Mouse (Mus musculus) intestine, embryonic 16.5 days (tissue): Measurements from ENCODE around the gene Hbb-bt. TPM values are rescaled to one million over a fixed set of nuclear protein-coding genes. Genes with fewer than 3 reads are reported as not detected.
"Not testable (repeated sequence)": the region's sequence is repeated elsewhere in the genome, so short reads cannot be mapped to it uniquely, and the experiment has no call there.

Source experiments
- ATAC-seq: fragments of 200-750 bp; cut with Nextera tagmentation; 2 replicates; pipeline ENCODE4 v1.8.0; 2017; ENCODE audit warnings: moderate TSS enrichment, moderate library complexity
- H3K27ac ChIP-seq: fragments of 300-500 bp; sonication (generic); 2 replicates; pipeline ENCODE4 v1.5.1; 2014; ENCODE audit warnings: mild to moderate bottlenecking, low read length
- H3K27me3 ChIP-seq: fragments of 300-500 bp; sonication (generic); replicated peaks from 2 replicates; pipeline ENCODE4 v1.6.1; 2014; ENCODE audit warnings: low read length, control low read depth, mixed read lengths; ENCODE audit not compliant: control insufficient read depth, insufficient read depth
- H3K36me3 ChIP-seq: fragments of 300-500 bp; sonication (generic); 2 replicates; pipeline ENCODE4 v1.6.1; 2014; ENCODE audit warnings: low read length, control low read depth; ENCODE audit not compliant: control insufficient read depth, insufficient read depth
- H3K4me1 ChIP-seq: fragments of 300-500 bp; sonication (generic); 2 replicates; pipeline ENCODE4 v1.6.1; 2014; ENCODE audit warnings: low read length, control low read depth, mixed read lengths; ENCODE audit not compliant: control insufficient read depth, insufficient read depth
- H3K4me2 ChIP-seq: fragments of 300-500 bp; sonication (generic); 2 replicates; pipeline ENCODE4 v1.6.1; 2014; ENCODE audit warnings: low read depth, low read length, control low read depth
- H3K4me3 ChIP-seq: fragments of 300-500 bp; sonication (generic); 2 replicates; pipeline ENCODE4 v1.5.1; 2014; ENCODE audit warnings: mild to moderate bottlenecking, low read length
- H3K9ac ChIP-seq: fragments of 300-500 bp; sonication (generic); 2 replicates; pipeline ENCODE4 v1.6.1; 2014; ENCODE audit warnings: low read depth, low read length
- H3K9me3 ChIP-seq: fragments of 300-500 bp; sonication (generic); 2 replicates; pipeline ENCODE4 v1.6.1; 2016; ENCODE audit warnings: low read length, control low read depth; ENCODE audit not compliant: control insufficient read depth
- WGBS: fragments of 180-500 bp; shearing (Covaris S2); extraction: QIAGEN DNeasy Blood & Tissue Kit; methylation state at CpG from one replicate; pipeline ENCODE4 v1.1.7; 2014; 5-methylcytosine and 5-hydroxymethylcytosine counted together
- polyA plus RNA-seq: library from polyadenylated mRNA; unstranded; fragments of >200 nt; fragmentation: Nextera tagmentation; extraction: Ambion mirVana; gene quantifications from 2 replicates; pipeline ENCODE4 v1.2.1, GENCODE M21; 2015

Hbb-bt gene
- polyA plus RNA-seq, 1 experiment from 2014 or later, result 2,476 TPM

- not testable (repeated sequence) for ATAC-seq, H3K4me1 ChIP-seq, H3K27me3 ChIP-seq, H3K4me2 ChIP-seq, H3K4me3 ChIP-seq, H3K9me3 ChIP-seq, H3K9ac ChIP-seq, H3K36me3 ChIP-seq, H3K27ac ChIP-seq
- 77% methylated on average over 2 of the region's 4 CpGs for WGBS
Observed at GRCm38 (mm10) chr7:103777652-103778051, 36.1 kb downstream of the Hbb-bt start.

- Histone ChIP-seq H3K4me2 (no peak within 1 kb of the TSS), H3K4me3 (no peak within 1 kb of the TSS), H3K36me3 (no peaks in the 10 kb centered on the region), H3K9ac (no peak within 1 kb of the TSS), H3K9me3 (no peaks in the 10 kb centered on the region), H3K4me1 (no peaks in the 10 kb centered on the region), H3K27ac (no peak within 1 kb of the TSS), H3K27me3 (no peaks in the 10 kb centered on the region)
- WGBS, result 82% methylated on average over 2 of the region's 2 CpGs
- ATAC-seq, result no peak
Observed at GRCm38 (mm10) chr7:103771494-103771893, 42.3 kb downstream of the Hbb-bt start, which contains the start of gene Olfr69. TSS of gene Olfr69 (minus strand) at chr7:103771594.

GRCm38 (mm10) chr7:103767687-103768086 is 46.1 kb downstream of the Hbb-bt start:
- not testable (repeated sequence) for H3K36me3 ChIP-seq, ATAC-seq, H3K4me1 ChIP-seq, H3K9ac ChIP-seq, H3K9me3 ChIP-seq, H3K27me3 ChIP-seq, H3K4me2 ChIP-seq, H3K4me3 ChIP-seq, H3K27ac ChIP-seq
- 93% methylated on average over 6 of the region's 6 CpGs for WGBS

Other genes starting within 250 kb of the Hbb-bt start
- not detected in 2 replicates for gene Olfr616, start 244.9 kb downstream of the Hbb-bt start, polyA plus RNA-seq
- gene Olfr617, start 240.9 kb downstream of the Hbb-bt start, polyA plus RNA-seq, result not detected in 2 replicates
- not detected in 2 replicates for gene Olfr618, start 223.9 kb downstream of the Hbb-bt start, polyA plus RNA-seq
- not detected in 2 replicates for gene Olfr619, start 213.4 kb downstream of the Hbb-bt start, polyA plus RNA-seq
- gene Olfr620, start 201.5 kb downstream of the Hbb-bt start, polyA plus RNA-seq, result not detected in 2 replicates
- not detected in 2 replicates for gene Olfr622, start 171.3 kb downstream of the Hbb-bt start, polyA plus RNA-seq
- gene Olfr623, start 150.3 kb downstream of the Hbb-bt start, polyA plus RNA-seq, result not detected in 2 replicates
- 0.04 and 0.06 TPM in 2 replicates for gene Olfr624, start 142.8 kb downstream of the Hbb-bt start, polyA plus RNA-seq
- not detected in 2 replicates for gene Olfr625-ps1, start 131.3 kb downstream of the Hbb-bt start, polyA plus RNA-seq
- gene Olfr243, start 99.3 kb downstream of the Hbb-bt start, polyA plus RNA-seq, result not detected in 2 replicates
- not detected in 2 replicates for gene Olfr628, start 83.6 kb downstream of the Hbb-bt start, polyA plus RNA-seq
- gene Olfr629, start 69.1 kb downstream of the Hbb-bt start, polyA plus RNA-seq, result not detected in 2 replicates
- gene Olfr630, start 56.7 kb downstream of the Hbb-bt start, polyA plus RNA-seq, result not detected in 2 replicates
- not detected in 2 replicates for gene Olfr69, start 42.4 kb downstream of the Hbb-bt start, polyA plus RNA-seq
- gene Olfr68, start 34.3 kb downstream of the Hbb-bt start, polyA plus RNA-seq, result not detected in 2 replicates
- not detected in 2 replicates for gene Olfr67, start 22.2 kb downstream of the Hbb-bt start, polyA plus RNA-seq
- 6,207 and 7,496 TPM in 2 replicates for gene Hbb-bs, start 14.1 kb upstream of the Hbb-bt start, polyA plus RNA-seq
- gene Hbb-bh2, start 26.5 kb upstream of the Hbb-bt start, polyA plus RNA-seq, result not detected in 2 replicates
- 0.64 and 1.2 TPM in 2 replicates for gene Hbb-bh1, start 29.2 kb upstream of the Hbb-bt start, polyA plus RNA-seq
- gene Hbb-y, start 39.2 kb upstream of the Hbb-bt start, polyA plus RNA-seq, result 30.0 and 42.2 TPM in 2 replicates
- not detected in 2 replicates for gene Olfr66, start 72.3 kb upstream of the Hbb-bt start, polyA plus RNA-seq
- gene Olfr64, start 80.5 kb upstream of the Hbb-bt start, polyA plus RNA-seq, result not detected in 2 replicates
- gene Olfr65, start 89.5 kb upstream of the Hbb-bt start, polyA plus RNA-seq, result not detected in 2 replicates
- not detected in 2 replicates for gene Olfr631, start 114.8 kb upstream of the Hbb-bt start, polyA plus RNA-seq
- not detected in 2 replicates for gene Olfr632, start 120.4 kb upstream of the Hbb-bt start, polyA plus RNA-seq
- not detected in 2 replicates for gene Olfr633, start 130.4 kb upstream of the Hbb-bt start, polyA plus RNA-seq
- not detected in 2 replicates for gene Olfr635, start 157.2 kb upstream of the Hbb-bt start, polyA plus RNA-seq
- not detected in 2 replicates for gene Olfr638, start 184.8 kb upstream of the Hbb-bt start, polyA plus RNA-seq
- not detected in 2 replicates for gene Olfr639, start 203.3 kb upstream of the Hbb-bt start, polyA plus RNA-seq
- gene Olfr640, start 211.6 kb upstream of the Hbb-bt start, polyA plus RNA-seq, result not detected in 2 replicates
- gene Olfr641, start 221.4 kb upstream of the Hbb-bt start, polyA plus RNA-seq, result not detected in 2 replicates
- not detected in 2 replicates for gene Olfr642, start 238.7 kb upstream of the Hbb-bt start, polyA plus RNA-seq
- not detected in 2 replicates for gene 4930516K23Rik, start 247.4 kb upstream of the Hbb-bt start, polyA plus RNA-seq